26 mouse cellular contexts compared by ENCODE assay signal in genomic region chr10:92821499-92821898, GRCm38 (mm10).
"Had no signal": no experiment of that assay in that cellular context is flagged by ENCODE, and none has a peak within 500 bp of the region (broad histone marks: within the 10 kb centered on the region; RNA-seq: fewer than 3 reads in every experiment).

No protein-coding gene starts in this region.

- H3K36me3 ChIP-seq: heart, embryonic 10.5 days; heart, embryonic 12.5 days; hindbrain, embryonic 10.5 days; hindbrain, embryonic 12.5 days; intestine, embryonic 15.5 days; limb, embryonic 13.5 days; limb, embryonic 15.5 days; liver, embryonic 12.5 days had no signal

- DNase-seq: gastrocnemius, adult 2 months; gastrocnemius, postnatal 10 days; gastrocnemius, postnatal 25 days; heart, adult 18-20 months; heart, postnatal 10 days; heart, postnatal 4 days; kidney, adult 18-20 months; kidney, adult 8-10 months; kidney, postnatal 10 days; kidney, postnatal 25 days; kidney, postnatal 4 days had no signal

- ATAC-seq: hindbrain, embryonic 16.5 days; inflammation-experienced regulatory T-cells, adult 6 months; intestine, embryonic 15.5 days; intestine, postnatal 0 days; liver, embryonic 12.5 days had no signal

- H3K4me1 ChIP-seq: heart, embryonic 10.5 days; heart, embryonic 12.5 days; intestine, embryonic 15.5 days; limb, embryonic 13.5 days; limb, embryonic 15.5 days; liver, embryonic 12.5 days had no signal

- H3K27ac ChIP-seq: gastrocnemius, adult 2 months; heart, embryonic 10.5 days; hindbrain, embryonic 10.5 days; hindbrain, embryonic 12.5 days; hindbrain, embryonic 14.5 days; intestine, embryonic 15.5 days; layer of hippocampus, adult 2 months; left cerebral cortex, adult 2 months; limb, embryonic 13.5 days; limb, embryonic 15.5 days; liver, embryonic 12.5 days; liver, embryonic 14.5 days had no signal

- H3K4me2 ChIP-seq: heart, embryonic 12.5 days; hindbrain, embryonic 12.5 days; hindbrain, embryonic 14.5 days; intestine, embryonic 15.5 days; limb, embryonic 13.5 days; limb, embryonic 15.5 days; liver, embryonic 12.5 days had no signal

- H3K9ac ChIP-seq: heart, embryonic 12.5 days; hindbrain, embryonic 12.5 days; hindbrain, embryonic 14.5 days; intestine, embryonic 15.5 days; limb, embryonic 13.5 days; limb, embryonic 15.5 days; liver, embryonic 12.5 days; liver, embryonic 14.5 days had no signal

- H3K9me3 ChIP-seq: heart, embryonic 10.5 days; heart, embryonic 12.5 days; hindbrain, embryonic 10.5 days; hindbrain, embryonic 12.5 days; intestine, embryonic 15.5 days; limb, embryonic 13.5 days; limb, embryonic 15.5 days; liver, embryonic 12.5 days had no signal

- H3K27me3 ChIP-seq: heart, embryonic 12.5 days; hindbrain, embryonic 12.5 days; intestine, embryonic 15.5 days; limb, embryonic 13.5 days; limb, embryonic 15.5 days; liver, embryonic 12.5 days had no signal

- H3K4me3 ChIP-seq: gastrocnemius, adult 2 months; heart, embryonic 10.5 days; heart, embryonic 12.5 days; hindbrain, embryonic 10.5 days; hindbrain, embryonic 12.5 days; intestine, embryonic 15.5 days; layer of hippocampus, adult 2 months; left cerebral cortex, adult 2 months; limb, embryonic 13.5 days; limb, embryonic 15.5 days; liver, embryonic 12.5 days had no signal
